Mouse (Mus musculus) CH12.LX (cell line): ENCODE data around the gene Rps6kb2.

Experiments used
- CTCF ChIP-seq, 2 experiments: IDR thresholded peaks in 1 of 2; conservative IDR thresholded peaks in 1 of 2; 2 replicates each; pipeline ENCODE4 v1.5.1; 2011 to 2012; ENCODE audit warnings: low read depth in 2 of 2, low read length in 2 of 2, improper control_type of control experiment in 1 of 2, inconsistent platforms in 1 of 2, mild to moderate bottlenecking in 1 of 2, moderate library complexity in 1 of 2
- EP300 ChIP-seq: IDR thresholded peaks from 2 replicates; pipeline ENCODE4 v1.6.1; 2011; ENCODE audit warnings: low read length, improper control_type of control experiment
- GABPA ChIP-seq: IDR thresholded peaks from 2 replicates; pipeline ENCODE4 v1.6.1; 2012; ENCODE audit warnings: low read depth, low read length, improper control_type of control experiment, inconsistent platforms; ENCODE audit not compliant: insufficient replicate concordance
- MAX ChIP-seq: IDR thresholded peaks from 2 replicates; pipeline ENCODE4 v1.6.1; 2011; ENCODE audit warnings: low read length, improper control_type of control experiment
- POLR2A ChIP-seq: IDR thresholded peaks from 2 replicates; pipeline ENCODE4 v1.6.1; 2011; ENCODE audit warnings: low read depth, mild to moderate bottlenecking, improper control_type of control experiment, low read length
- USF1 ChIP-seq: IDR thresholded peaks from 2 replicates; pipeline ENCODE4 v1.6.1; 2014; ENCODE audit warnings: low read depth, mild to moderate bottlenecking, inconsistent platforms, low read length, improper control_type of control experiment
- ZC3H11A ChIP-seq: IDR thresholded peaks from 2 replicates; pipeline ENCODE4 v1.6.1; 2012; ENCODE audit warnings: low read depth, mild to moderate bottlenecking, inconsistent platforms, low read length, improper control_type of control experiment

GRCm38 (mm10) chr19:4172925-4173324 is 9.8 kb upstream of the Rps6kb2 start:
- no peak for TF ChIP-seq POLR2A
- TF ChIP-seq GABPA, result no peak
- no peak for TF ChIP-seq USF1
- TF ChIP-seq CTCF (conservative IDR thresholded peaks at IDR 0.05 in 1 of 2, IDR thresholded peaks at IDR 0.05 in 1 of 2; ENCODE audit: low read depth in 2 of 2, low read length in 2 of 2), result no peak
- no peak for TF ChIP-seq ZC3H11A
- no peak for TF ChIP-seq MAX
- TF ChIP-seq EP300, result no peak
